Mouse (Mus musculus) liver, adult 2 months (tissue): Measurements from ENCODE around the gene Atp6v0a4. TPM values are rescaled to one million over a fixed set of nuclear protein-coding genes. Genes with fewer than 3 reads are reported as not detected.

ENCODE experiments used
- DNase-seq: peaks from one replicate; pipeline ENCODE4 v3.0.0-alpha.2; 2011; ENCODE audit warnings: low read depth, low spot score; ENCODE audit errors: extremely low read depth
- H3K27ac ChIP-seq: fragments of 200-500 bp; replicated peaks from 2 replicates; pipeline ENCODE4 v1.5.1; 2012; ENCODE audit warnings: low read depth, mild to moderate bottlenecking, control low read depth, inconsistent platforms, low read length; ENCODE audit not compliant: insufficient read depth
- H3K27me3 ChIP-seq: fragments of 200-500 bp; 2 replicates; pipeline ENCODE4 v1.6.1; 2012; ENCODE audit warnings: mild to moderate bottlenecking, moderate library complexity, low read length, inconsistent platforms; ENCODE audit not compliant: control insufficient read depth, insufficient read depth
- H3K36me3 ChIP-seq: fragments of 200-500 bp; 2 replicates; pipeline ENCODE4 v1.6.1; 2012; ENCODE audit warnings: low read length, inconsistent platforms; ENCODE audit not compliant: control insufficient read depth, insufficient read depth
- H3K4me1 ChIP-seq: fragments of 200-500 bp; 2 replicates; pipeline ENCODE4 v1.6.1; 2011; ENCODE audit warnings: low read length; ENCODE audit not compliant: control insufficient read depth, insufficient read depth
- H3K4me3 ChIP-seq: fragments of 200-500 bp; 2 replicates; pipeline ENCODE4 v1.5.1; 2011; ENCODE audit warnings: low read depth, mild to moderate bottlenecking, control low read depth, low read length, moderate library complexity; ENCODE audit not compliant: insufficient read depth
- H3K79me2 ChIP-seq: fragments of 200-500 bp; 2 replicates; pipeline ENCODE4 v1.6.1; 2012; ENCODE audit warnings: inconsistent platforms, mild to moderate bottlenecking, low read length, moderate library complexity; ENCODE audit not compliant: control insufficient read depth, insufficient read depth
- H3K9ac ChIP-seq: fragments of 200-500 bp; 2 replicates; pipeline ENCODE4 v1.6.1; 2012; ENCODE audit warnings: low read depth, mild to moderate bottlenecking, control low read depth, inconsistent platforms, low read length
- CTCF ChIP-seq: fragments of 200-500 bp; IDR thresholded peaks from 2 replicates; pipeline ENCODE4 v1.5.1; 2011; ENCODE audit warnings: low read depth, low read length, control low read depth
- POLR2A ChIP-seq: fragments of 200-500 bp; IDR thresholded peaks from 2 replicates; pipeline ENCODE4 v1.6.1; 2011; ENCODE audit warnings: low read length, control low read depth; ENCODE audit not compliant: insufficient read depth; ENCODE audit errors: extremely low read depth
- WGBS: fragments of 180-500 bp; shearing (Covaris S2); methylation state at CpG from one replicate; pipeline ENCODE4 v1.1.7; 2018; 5-methylcytosine and 5-hydroxymethylcytosine counted together
- polyA plus RNA-seq: library from polyadenylated mRNA; depleted of rRNA; stranded (reverse); fragments of >200 nt; gene quantifications from 2 replicates; pipeline ENCODE4 v1.2.3, GENCODE M21; 2012
- total RNA-seq: library from RNA; depleted of rRNA; stranded (reverse); fragments of >200 nt; gene quantifications from 2 replicates; pipeline ENCODE4 v1.2.3, GENCODE M21; 2014

The Atp6v0a4 gene
- total and polyA plus RNA-seq, 2 experiments, result 0.28 to 0.44 TPM

DNA sequence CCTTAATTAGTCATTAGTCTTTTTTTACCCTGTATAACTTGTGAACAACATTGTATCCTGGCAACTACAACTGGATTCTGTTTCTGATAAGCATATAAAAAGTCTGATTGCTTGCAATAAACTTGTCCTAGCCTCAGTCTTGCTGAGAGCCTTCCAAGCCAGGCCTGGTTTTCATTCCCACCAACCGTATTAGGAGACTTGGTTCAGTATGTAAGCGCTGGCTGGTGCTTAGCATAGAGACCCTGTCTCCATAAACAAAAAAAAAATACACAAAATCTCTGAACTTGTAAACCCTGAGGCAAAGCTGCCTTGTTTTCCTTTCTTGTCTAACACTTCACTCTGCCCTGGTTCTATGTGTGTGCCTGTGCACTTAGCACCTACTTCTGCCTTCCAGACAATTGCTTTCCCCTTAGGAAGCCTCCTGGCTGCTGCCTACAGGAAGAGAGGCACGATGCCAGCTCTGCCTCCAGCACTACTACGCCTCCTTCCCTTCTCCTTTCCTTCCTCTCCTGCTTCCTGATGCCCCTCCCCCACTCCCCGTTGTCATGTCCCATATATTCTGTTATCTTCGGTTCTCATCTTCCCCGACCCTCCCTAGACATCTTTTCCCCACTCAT is 92.4 kb downstream of the Atp6v0a4 start:
- no peak overlapping the region for H3K4me3 ChIP-seq
- no peaks in the 10 kb centered on the region for H3K36me3 ChIP-seq
- DNase-seq, result no peak
- no peaks in the 10 kb centered on the region for H3K4me1 ChIP-seq
- no peak overlapping the region for H3K27ac ChIP-seq
- H3K27me3 ChIP-seq, result no peaks in the 10 kb centered on the region; the same call in 1 of the 2 replicates
- H3K9ac ChIP-seq, result no peak overlapping the region
- H3K79me2 ChIP-seq, result no peaks in the 10 kb centered on the region
- 66% methylated on average over 7 of the region's 7 CpGs for WGBS
- TF ChIP-seq POLR2A (no peak), CTCF (no peak)

DNA sequence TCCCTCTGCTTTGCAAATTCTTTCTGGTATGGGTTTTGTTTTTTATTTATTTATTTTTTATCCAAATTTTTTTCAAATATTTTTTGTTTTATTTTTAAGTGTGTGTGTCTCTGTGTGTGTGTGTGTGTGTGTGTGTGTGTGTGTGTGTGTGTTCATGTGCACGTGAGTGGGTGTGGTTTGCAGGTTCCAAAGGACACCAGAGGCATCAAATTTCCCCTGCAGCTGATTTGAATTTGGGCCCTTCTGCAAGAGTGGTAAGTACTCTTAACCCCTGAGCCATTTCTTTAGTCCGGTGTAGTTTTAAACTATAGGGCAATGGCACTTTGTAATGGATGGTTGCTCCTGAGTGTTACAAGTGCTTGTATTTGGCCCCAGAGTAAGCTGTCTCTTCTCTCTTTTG is 96.2 kb downstream of the Atp6v0a4 start:
- TF ChIP-seq CTCF (no peak), POLR2A (no peak)
- 68% methylated on average over 2 of the region's 2 CpGs for WGBS

DNA sequence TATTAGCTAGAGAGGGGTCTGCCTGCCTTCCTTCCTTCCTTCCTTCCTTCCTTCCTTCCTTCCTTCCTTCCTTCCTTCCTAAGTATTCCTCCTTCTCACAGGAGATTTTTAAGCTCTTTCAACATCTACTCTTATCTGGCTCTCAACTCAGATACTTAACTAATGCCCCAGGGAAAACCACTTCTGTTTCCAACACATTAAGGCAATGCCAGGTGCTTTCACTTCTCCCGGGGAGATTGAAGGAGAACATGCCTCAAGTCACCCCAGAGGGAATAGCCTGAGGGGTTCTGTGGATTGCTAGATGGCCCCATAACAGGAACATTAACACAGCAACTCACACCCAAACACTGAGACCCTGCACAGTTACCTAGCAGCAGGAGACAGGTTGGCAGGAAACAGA is 96.6 kb downstream of the Atp6v0a4 start:
- no peaks in the 10 kb centered on the region for H3K36me3 ChIP-seq
- TF ChIP-seq CTCF (no peak), POLR2A (no peak)
- H3K27me3 ChIP-seq, result no peaks in the 10 kb centered on the region; the same call in 1 of the 2 replicates
- 80% methylated on average over 1 of the region's 1 CpGs for WGBS
- no peak overlapping the region for H3K27ac ChIP-seq
- no peaks in the 10 kb centered on the region for H3K4me1 ChIP-seq
- no peak overlapping the region for H3K4me3 ChIP-seq
- DNase-seq, result no peak
- H3K9ac ChIP-seq, result no peak overlapping the region
- no peaks in the 10 kb centered on the region for H3K79me2 ChIP-seq

More for the DNA sequence above, 96.2 kb downstream of the Atp6v0a4 start:
- Histone ChIP-seq H3K27ac (no peak overlapping the region), H3K36me3 (no peaks in the 10 kb centered on the region), H3K27me3 (no peaks in the 10 kb centered on the region; the same call in 1 of the 2 replicates), H3K4me1 (no peaks in the 10 kb centered on the region), H3K9ac (no peak overlapping the region), H3K79me2 (no peaks in the 10 kb centered on the region), H3K4me3 (no peak overlapping the region)
- DNase-seq, result peak; percentile 21

DNA sequence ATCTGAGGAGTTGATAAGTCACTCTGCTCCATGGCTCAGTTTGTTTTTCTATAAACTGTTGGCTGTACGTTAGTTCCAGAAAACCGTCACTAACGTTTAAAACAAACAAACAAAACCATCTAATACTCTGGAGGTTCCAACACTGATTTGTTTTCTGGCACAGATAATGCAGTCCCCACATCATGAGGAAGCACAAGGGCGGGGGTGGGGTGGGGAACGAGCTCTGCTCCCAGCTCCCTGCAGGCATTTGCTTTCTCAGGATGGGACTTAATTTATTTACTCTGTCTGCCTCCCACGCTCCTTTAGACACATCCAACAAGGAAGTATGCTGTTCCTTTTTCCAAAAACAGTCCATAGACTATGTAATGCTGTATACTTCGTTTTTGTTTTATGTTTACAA is 101.1 kb downstream of the Atp6v0a4 start:
- H3K4me1 ChIP-seq, result no peaks in the 10 kb centered on the region
- peak; percentile 4 for DNase-seq
- H3K9ac ChIP-seq, result no peak overlapping the region
- WGBS, result 39% methylated on average over 7 of the region's 7 CpGs
- H3K79me2 ChIP-seq, result no peaks in the 10 kb centered on the region
- H3K36me3 ChIP-seq, result no peaks in the 10 kb centered on the region
- H3K27ac ChIP-seq, result no peak overlapping the region
- H3K27me3 ChIP-seq, result no peaks in the 10 kb centered on the region; the same call in 1 of the 2 replicates
- TF ChIP-seq POLR2A, result no peak
- no peak for TF ChIP-seq CTCF
- H3K4me3 ChIP-seq, result no peak overlapping the region

DNA sequence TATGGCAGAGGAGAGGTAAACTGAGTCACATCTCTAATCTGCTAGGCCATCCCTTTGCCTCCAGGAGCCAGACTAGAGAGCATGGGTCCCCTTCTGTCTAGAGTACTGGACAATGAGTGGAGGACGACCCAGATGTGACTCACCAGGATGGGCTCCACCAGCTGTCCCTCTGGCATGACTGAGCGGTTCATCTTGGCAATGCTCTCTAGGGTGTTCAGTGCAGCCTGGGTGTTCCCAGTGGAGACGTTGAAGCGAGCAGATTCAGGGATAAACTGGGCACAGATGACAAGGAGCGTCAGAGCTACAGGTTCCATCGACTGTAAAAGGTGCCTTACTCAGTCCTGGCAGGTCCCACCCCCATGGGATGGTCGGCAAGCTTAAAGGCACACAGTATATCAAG is 103.0 kb downstream of the Atp6v0a4 start:
- Histone ChIP-seq H3K9ac (no peak overlapping the region), H3K4me1 (no peaks in the 10 kb centered on the region), H3K27me3 (no peaks in the 10 kb centered on the region), H3K4me3 (no peak overlapping the region), H3K79me2 (no peaks in the 10 kb centered on the region), H3K36me3 (no peaks in the 10 kb centered on the region), H3K27ac (no peak overlapping the region)
- no peak for DNase-seq
- WGBS, result 86% methylated on average over 7 of the region's 7 CpGs
- no peak for TF ChIP-seq POLR2A
- TF ChIP-seq CTCF, result no peak

DNA sequence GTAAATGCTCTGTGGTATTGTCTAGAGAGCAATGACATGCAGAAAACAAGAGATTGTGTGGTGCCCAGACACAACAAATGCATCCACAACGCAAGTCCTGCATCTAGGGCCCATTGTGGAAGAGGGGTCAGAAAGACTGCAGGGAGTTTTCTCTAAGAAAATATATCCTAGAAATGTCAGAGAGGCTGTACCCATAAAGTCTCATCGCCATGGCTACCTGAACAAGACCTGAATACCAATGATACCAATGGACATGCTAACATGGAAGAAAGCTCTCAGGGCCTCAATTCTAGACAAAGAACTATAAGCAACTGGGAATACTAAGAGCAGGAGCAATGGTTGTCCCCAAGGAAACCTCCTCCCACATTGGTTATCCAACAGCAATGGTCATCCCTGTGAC is 111.6 kb downstream of the Atp6v0a4 start:
- Histone ChIP-seq H3K36me3 (no peaks in the 10 kb centered on the region), H3K27ac (no peak overlapping the region), H3K4me3 (no peak overlapping the region), H3K4me1 (no peaks in the 10 kb centered on the region), H3K9ac (no peak overlapping the region), H3K27me3 (no peaks in the 10 kb centered on the region), H3K79me2 (no peaks in the 10 kb centered on the region)
- TF ChIP-seq CTCF, result no peak
- no peak for TF ChIP-seq POLR2A
- no peak for DNase-seq
- 97% methylated on average over 2 of the region's 2 CpGs for WGBS
